Mouse (Mus musculus) E14TG2a.4 (cell line): Measurements from ENCODE around the gene Egflam.

Experiments
- H3K27me3 ChIP-seq: 2 replicates; pipeline ENCODE4 v1.6.1; 2014; ENCODE audit warnings: low read length, control low read depth; ENCODE audit not compliant: insufficient read depth
- H3K36me3 ChIP-seq: 2 replicates; pipeline ENCODE4 v1.6.1; 2014; ENCODE audit warnings: low read length, control low read depth; ENCODE audit not compliant: insufficient read depth
- H3K4me1 ChIP-seq: replicated peaks from 2 replicates; pipeline ENCODE4 v1.6.1; 2014; ENCODE audit warnings: low read depth, low read length, control low read depth
- H3K4me3 ChIP-seq: replicated peaks from 2 replicates; pipeline ENCODE4 v1.5.1; 2014; ENCODE audit warnings: mild to moderate bottlenecking, low read length
- H3K9me3 ChIP-seq: 2 replicates; pipeline ENCODE4 v1.6.1; 2014; ENCODE audit warnings: low read length, control low read depth
- CTCF ChIP-seq: conservative IDR thresholded peaks from 2 replicates; pipeline ENCODE4 v1.5.1; 2014; ENCODE audit warnings: low read length
- NANOG ChIP-seq: IDR thresholded peaks from 2 replicates; pipeline ENCODE4 v1.6.1; 2014; ENCODE audit warnings: borderline replicate concordance, low read length, mixed read lengths
- POU5F1 ChIP-seq: IDR thresholded peaks from 2 replicates; pipeline ENCODE4 v1.6.1; 2014; ENCODE audit warnings: low read length, borderline replicate concordance

The Egflam gene

GRCm38 (mm10) chr15:7167238-7167905 lies 230.8 kb downstream of the Egflam start:
- H3K36me3 ChIP-seq: peaks cover 97% of the 10 kb centered on the region
- no peaks in the 10 kb centered on the region for H3K27me3 ChIP-seq
- no peaks in the 10 kb centered on the region for H3K9me3 ChIP-seq
- peaks cover 71% of the 10 kb centered on the region for H3K4me1 ChIP-seq
- 0 out of 2 replicates have a peak overlapping the region, but pooled peaks have one; percentile 4 for H3K4me3 ChIP-seq
- no peak for TF ChIP-seq NANOG
- TF ChIP-seq CTCF: no peak
- no peak for TF ChIP-seq POU5F1

GRCm38 (mm10) chr15:7166735-7167134 lies 231.5 kb downstream of the Egflam start:
- Histone ChIP-seq H3K27me3 (no peaks in the 10 kb centered on the region), H3K36me3 (peaks cover 97% of the 10 kb centered on the region), H3K4me1 (peaks cover 77% of the 10 kb centered on the region), H3K4me3 (0 out of 2 replicates have a peak overlapping the region, but pooled peaks have one; percentile 4), H3K9me3 (no peaks in the 10 kb centered on the region)
- no peak for TF ChIP-seq NANOG
- TF ChIP-seq POU5F1: no peak
- TF ChIP-seq CTCF: no peak

GRCm38 (mm10) chr15:7163851-7164250 lies 234.3 kb downstream of the Egflam start:
- Histone ChIP-seq H3K27me3 (no peaks in the 10 kb centered on the region), H3K36me3 (peaks cover 97% of the 10 kb centered on the region), H3K4me3 (no peak overlapping the region), H3K9me3 (no peaks in the 10 kb centered on the region), H3K4me1 (peaks cover 76% of the 10 kb centered on the region)
- TF ChIP-seq CTCF (no peak), POU5F1 (no peak), NANOG (no peak)

GRCm38 (mm10) chr15:7160321-7160720 lies 237.9 kb downstream of the Egflam start:
- Histone ChIP-seq H3K36me3 (peaks cover 97% of the 10 kb centered on the region), H3K9me3 (no peaks in the 10 kb centered on the region), H3K27me3 (no peaks in the 10 kb centered on the region), H3K4me1 (peaks cover 50% of the 10 kb centered on the region), H3K4me3 (no peak overlapping the region)
- TF ChIP-seq NANOG (no peak), POU5F1 (no peak), CTCF (no peak)

GRCm38 (mm10) chr15:7159869-7160268 lies 238.3 kb downstream of the Egflam start:
- H3K4me1 ChIP-seq: peaks cover 49% of the 10 kb centered on the region
- H3K9me3 ChIP-seq: no peaks in the 10 kb centered on the region
- no peaks in the 10 kb centered on the region for H3K27me3 ChIP-seq
- TF ChIP-seq POU5F1 (no peak), NANOG (no peak)
- H3K4me3 ChIP-seq: no peak overlapping the region
- peaks cover 97% of the 10 kb centered on the region for H3K36me3 ChIP-seq

GRCm38 (mm10) chr15:7157658-7158057 lies 240.5 kb downstream of the Egflam start:
- no peak overlapping the region for H3K4me3 ChIP-seq
- peaks cover 98% of the 10 kb centered on the region for H3K36me3 ChIP-seq
- H3K4me1 ChIP-seq: peaks cover 50% of the 10 kb centered on the region
- H3K27me3 ChIP-seq: no peaks in the 10 kb centered on the region
- TF ChIP-seq CTCF (no peak), NANOG (no peak), POU5F1 (no peak)
- H3K9me3 ChIP-seq: no peaks in the 10 kb centered on the region
